Mouse (Mus musculus) midbrain, embryonic 15.5 days (tissue): Measurements from ENCODE around the gene Npw. TPM values are rescaled to one million over a fixed set of nuclear protein-coding genes. Genes with fewer than 3 reads are reported as not detected.
A peak's percentile ranks its signal among the peaks of the same experiment; 100 is the strongest.

ENCODE experiments used
- ATAC-seq: fragments of 200-750 bp; cut with Nextera tagmentation; replicated peaks from 2 replicates; pipeline ENCODE4 v1.8.0; 2017; ENCODE audit warnings: moderate TSS enrichment
- H3K27ac ChIP-seq: fragments of 300-500 bp; sonication (generic); 2 replicates; pipeline ENCODE4 v1.5.1; 2015; ENCODE audit warnings: mild to moderate bottlenecking, inconsistent platforms
- H3K27me3 ChIP-seq: fragments of 300-500 bp; sonication (generic); replicated peaks from 2 replicates; pipeline ENCODE4 v1.6.1; 2015; ENCODE audit warnings: inconsistent platforms
- H3K36me3 ChIP-seq: fragments of 300-500 bp; sonication (generic); replicated peaks from 2 replicates; pipeline ENCODE4 v1.6.1; 2015; ENCODE audit warnings: inconsistent platforms
- H3K4me1 ChIP-seq: fragments of 300-500 bp; sonication (generic); 2 replicates; pipeline ENCODE4 v1.6.1; 2015; ENCODE audit warnings: inconsistent platforms
- H3K4me2 ChIP-seq: fragments of 300-500 bp; sonication (generic); 2 replicates; pipeline ENCODE4 v1.6.1; 2015; ENCODE audit warnings: inconsistent platforms, mild to moderate bottlenecking, moderate library complexity
- H3K4me3 ChIP-seq: fragments of 300-500 bp; sonication (generic); 2 replicates; pipeline ENCODE4 v1.5.1; 2015; ENCODE audit warnings: mild to moderate bottlenecking, inconsistent platforms
- H3K9ac ChIP-seq: fragments of 300-500 bp; sonication (generic); 2 replicates; pipeline ENCODE4 v1.6.1; 2015; ENCODE audit warnings: mild to moderate bottlenecking, inconsistent platforms
- H3K9me3 ChIP-seq: fragments of 300-500 bp; sonication (generic); 2 replicates; pipeline ENCODE4 v1.6.1; 2016; ENCODE audit warnings: inconsistent platforms
- WGBS: fragments of 180-500 bp; shearing (Covaris S2); methylation state at CpG from one replicate; pipeline ENCODE4 v1.1.7; 2015; ENCODE audit warnings: mixed read lengths; 5-methylcytosine and 5-hydroxymethylcytosine counted together
- polyA plus RNA-seq: library from polyadenylated mRNA; unstranded; fragments of >200 nt; fragmentation: Nextera tagmentation; extraction: Ambion mirVana; gene quantifications from 2 replicates; pipeline ENCODE4 v1.2.1, GENCODE M21; 2015

Npw gene
- polyA plus RNA-seq, 1 experiment from 2014 or later, result 0.66 TPM

DNA sequence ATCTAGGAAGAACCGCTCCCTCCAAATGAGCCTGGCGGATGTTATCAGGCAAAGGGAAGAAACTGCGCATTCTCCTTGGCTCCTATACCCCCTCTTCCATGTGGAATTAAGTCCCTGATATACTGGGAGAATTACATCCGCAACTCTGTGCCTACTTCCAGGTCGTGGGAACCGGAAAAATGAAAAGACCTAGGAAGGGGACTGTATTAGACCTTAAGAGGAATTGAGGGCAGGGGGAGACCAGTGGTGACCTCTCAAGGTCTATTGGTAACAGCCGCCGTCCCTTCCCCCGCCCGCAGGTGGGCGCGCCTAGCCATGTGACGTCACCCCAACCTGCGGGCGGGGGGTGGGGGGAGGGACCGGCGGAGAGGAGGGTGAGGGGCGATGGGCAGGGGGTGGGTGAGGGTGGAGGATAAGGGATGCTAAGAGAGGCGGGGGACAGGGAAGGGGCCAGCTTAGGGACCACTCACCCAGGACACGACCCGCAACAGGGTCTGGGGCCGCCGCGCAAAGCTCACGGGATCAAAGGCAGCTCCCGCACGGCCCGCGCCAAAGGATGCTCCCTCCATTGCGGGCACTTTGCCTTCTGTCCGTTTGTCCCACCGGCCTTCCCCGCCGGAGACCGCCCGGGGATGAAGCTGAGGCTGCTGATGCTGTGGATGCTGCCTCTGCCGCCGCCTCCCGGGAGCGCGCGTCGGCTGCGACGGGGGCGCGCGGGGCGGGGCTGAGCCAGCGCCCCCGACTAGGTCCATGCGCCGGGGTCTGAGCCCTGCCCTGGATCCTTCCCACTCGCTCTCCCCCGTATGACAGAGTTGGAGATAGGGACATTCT, 31.2 kb upstream of the Npw start, which contains the start of gene Syngr3:
Gene Syngr3, minus strand, starts transcription at position 705 of the 831 bp plus-strand sequence.
- peak; percentile 71 for ATAC-seq
- Histone ChIP-seq H3K4me3 (peak within 1 kb of the TSS; percentile 81), H3K4me2 (peak within 1 kb of the TSS; percentile 63), H3K27ac (peak within 1 kb of the TSS; percentile 91), H3K9ac (peak within 1 kb of the TSS; percentile 94), H3K4me1 (peaks cover 39% of the 10 kb centered on the region), H3K27me3 (peaks cover 7% of the 10 kb centered on the region), H3K9me3 (no peaks in the 10 kb centered on the region), H3K36me3 (peaks cover 4% of the 10 kb centered on the region; the same call in 1 of the 2 replicates)
- under 1% methylated on average over 55 of the region's 55 CpGs for WGBS

DNA sequence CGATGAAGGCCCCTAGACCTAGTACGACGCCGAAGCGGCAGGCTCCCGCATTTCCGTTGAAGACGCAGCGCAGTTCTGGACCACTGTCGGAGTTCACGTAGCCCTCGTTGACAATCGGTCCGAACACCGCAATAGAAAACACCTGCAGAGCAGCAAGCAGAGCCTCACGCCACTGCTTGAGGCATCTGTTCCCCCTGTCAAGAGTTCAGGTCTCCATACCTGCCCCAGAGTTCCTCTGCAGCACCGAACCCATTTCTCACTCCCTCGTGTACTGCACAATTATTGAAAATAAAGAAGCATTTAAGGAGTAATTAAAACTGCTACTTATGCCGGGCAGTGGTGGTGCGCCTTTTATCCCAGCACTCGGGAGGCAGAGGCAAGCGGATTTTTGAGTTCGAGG, 29.3 kb upstream of the Npw start:
- Histone ChIP-seq H3K27ac (no peak overlapping the region), H3K9ac (peak overlapping the region; percentile 42), H3K4me1 (peaks cover 35% of the 10 kb centered on the region), H3K4me2 (peak overlapping the region; percentile 63), H3K36me3 (peaks cover 2% of the 10 kb centered on the region; the same call in 1 of the 2 replicates), H3K4me3 (peak overlapping the region; percentile 81), H3K27me3 (peaks cover 7% of the 10 kb centered on the region), H3K9me3 (no peaks in the 10 kb centered on the region)
- ATAC-seq, result no peak
- WGBS, result 19% methylated on average over 23 of the region's 23 CpGs

DNA sequence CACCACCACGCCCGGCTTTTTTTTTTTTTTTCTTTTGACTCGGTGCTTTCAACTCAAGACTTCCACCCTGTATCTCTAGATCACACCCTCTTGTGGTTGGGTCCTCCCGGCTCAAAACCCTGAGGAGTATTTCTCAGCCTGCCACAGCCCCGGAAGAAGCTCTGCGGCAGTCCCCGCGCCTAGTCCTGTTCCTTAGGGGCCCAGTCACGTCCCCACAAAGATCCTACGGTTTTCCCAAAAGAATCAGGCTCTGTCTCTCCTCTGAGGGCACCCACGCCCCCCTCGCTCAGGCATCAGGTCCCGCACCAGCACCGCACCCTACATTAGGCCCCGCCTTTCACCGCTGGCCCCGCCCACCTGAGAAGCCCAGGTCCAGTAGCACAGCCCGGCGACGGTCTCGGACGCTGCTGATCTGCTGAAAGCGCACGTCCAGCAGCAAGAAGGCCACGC, 28.9 kb upstream of the Npw start:
- ATAC-seq, result no peak
- H3K4me2 ChIP-seq, result peak overlapping the region; percentile 63
- H3K9me3 ChIP-seq, result no peaks in the 10 kb centered on the region
- peaks cover 7% of the 10 kb centered on the region for H3K27me3 ChIP-seq
- H3K9ac ChIP-seq, result peak overlapping the region; percentile 42
- peak overlapping the region; percentile 81 for H3K4me3 ChIP-seq
- no peak overlapping the region for H3K27ac ChIP-seq
- WGBS, result 3% methylated on average over 25 of the region's 25 CpGs
- H3K4me1 ChIP-seq, result peaks cover 35% of the 10 kb centered on the region
- no peaks in the 10 kb centered on the region for H3K36me3 ChIP-seq

DNA sequence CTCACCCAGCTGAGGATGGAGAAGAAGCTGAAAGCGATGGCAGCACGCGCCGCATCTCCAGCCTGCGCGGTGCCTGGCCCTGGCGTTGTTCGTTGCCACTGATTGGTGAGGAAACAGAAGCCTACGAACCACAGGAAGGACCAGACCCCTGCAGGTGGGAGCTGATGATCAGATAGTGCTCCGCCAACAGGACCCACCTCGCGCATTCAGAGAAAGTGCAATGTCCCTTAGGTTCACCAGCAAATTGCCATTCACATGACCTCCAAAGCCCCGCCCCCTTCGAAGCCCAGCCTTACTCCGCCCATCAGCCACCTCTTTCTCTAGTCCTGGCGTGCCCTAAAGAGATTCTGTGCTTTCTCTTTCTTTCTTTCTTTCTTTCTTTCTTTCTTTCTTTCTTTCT, 28.3 kb upstream of the Npw start:
- H3K9me3 ChIP-seq, result no peaks in the 10 kb centered on the region
- no peak for ATAC-seq
- WGBS, result 24% methylated on average over 16 of the region's 16 CpGs
- no peak overlapping the region for H3K27ac ChIP-seq
- no peak overlapping the region for H3K4me3 ChIP-seq
- peaks cover 35% of the 10 kb centered on the region for H3K4me1 ChIP-seq
- H3K9ac ChIP-seq, result no peak overlapping the region
- H3K36me3 ChIP-seq, result peaks cover 1% of the 10 kb centered on the region
- peaks cover 7% of the 10 kb centered on the region for H3K27me3 ChIP-seq
- no peak overlapping the region for H3K4me2 ChIP-seq

DNA sequence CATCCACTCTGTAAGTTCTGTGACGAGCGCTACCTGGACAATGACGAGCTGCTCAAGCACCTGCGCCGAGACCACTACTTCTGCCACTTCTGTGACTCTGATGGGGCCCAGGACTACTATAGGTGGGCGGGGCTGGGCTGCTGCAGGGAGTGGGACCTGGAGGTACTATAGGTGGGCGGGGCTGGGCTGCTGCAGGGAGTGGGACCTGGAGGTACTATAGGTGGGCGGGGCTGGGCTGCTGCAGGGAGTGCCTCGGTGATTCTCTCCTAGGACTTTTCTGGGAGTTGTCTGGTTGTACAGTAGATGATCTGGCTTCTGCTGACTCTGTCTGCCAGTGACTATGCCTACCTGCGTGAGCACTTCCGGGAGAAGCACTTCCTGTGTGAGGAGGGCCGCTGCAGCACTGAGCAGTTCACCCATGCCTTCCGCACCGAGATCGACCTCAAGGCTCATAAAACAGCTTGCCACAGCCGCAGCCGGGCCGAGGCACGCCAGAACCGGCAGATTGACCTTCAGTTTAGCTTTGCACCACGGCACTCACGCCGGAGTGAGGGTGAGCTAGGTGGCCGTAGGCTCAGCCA, 19.3 kb upstream of the Npw start:
- WGBS, result 92% methylated on average over 24 of the region's 24 CpGs
- Histone ChIP-seq H3K4me3 (no peak overlapping the region), H3K4me2 (no peak overlapping the region), H3K27ac (no peak overlapping the region), H3K9me3 (no peaks in the 10 kb centered on the region), H3K9ac (no peak overlapping the region), H3K36me3 (peaks cover 39% of the 10 kb centered on the region), H3K4me1 (peaks cover 2% of the 10 kb centered on the region; the same call in 1 of the 2 replicates), H3K27me3 (no peaks in the 10 kb centered on the region)
- no peak for ATAC-seq

DNA sequence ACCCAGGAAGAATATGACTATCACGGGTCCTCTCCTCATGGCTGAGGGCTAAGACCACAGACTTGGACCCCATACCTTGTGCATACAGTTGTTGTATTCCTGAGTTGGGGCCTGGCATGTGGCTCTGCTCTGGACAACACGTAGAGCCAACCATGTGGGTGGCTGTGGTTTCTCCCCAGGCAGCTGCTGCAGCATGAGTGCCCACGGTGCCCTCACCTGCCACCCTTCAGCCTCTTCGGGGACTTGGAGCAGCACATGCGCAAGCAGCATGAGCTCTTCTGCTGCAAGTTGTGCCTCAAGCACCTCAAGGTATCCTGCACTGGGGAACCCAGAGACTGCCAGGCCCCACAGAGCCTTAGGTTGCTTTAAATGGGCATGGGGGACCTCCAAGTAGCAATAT, 18.6 kb upstream of the Npw start:
- Histone ChIP-seq H3K9me3 (no peaks in the 10 kb centered on the region), H3K4me1 (peaks cover 8% of the 10 kb centered on the region), H3K27me3 (no peaks in the 10 kb centered on the region), H3K9ac (no peak overlapping the region), H3K4me2 (no peak overlapping the region), H3K27ac (no peak overlapping the region), H3K36me3 (peaks cover 39% of the 10 kb centered on the region), H3K4me3 (no peak overlapping the region)
- WGBS, result 97% methylated on average over 5 of the region's 5 CpGs
- no peak for ATAC-seq

DNA sequence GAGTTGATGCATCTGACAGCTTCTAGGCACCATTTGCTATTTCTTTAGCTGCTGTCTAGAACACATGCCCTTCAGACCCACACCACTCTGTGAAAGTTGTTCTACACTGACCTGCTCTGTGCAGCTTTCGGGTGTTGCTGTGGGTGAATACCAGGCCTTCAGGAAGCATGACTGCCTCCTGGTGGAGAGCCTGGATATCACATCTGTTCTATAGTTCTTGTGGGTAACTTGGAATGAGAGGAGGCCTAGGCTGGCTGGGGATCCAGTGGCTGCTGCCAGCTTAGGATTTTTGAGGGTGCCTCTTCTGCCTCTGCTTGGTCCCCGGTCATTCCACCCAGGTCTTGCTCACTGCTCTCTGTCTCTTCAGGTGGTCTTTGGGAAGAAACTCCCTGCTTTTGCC, 17.9 kb upstream of the Npw start:
- no peak for ATAC-seq
- H3K4me2 ChIP-seq, result no peak overlapping the region

DNA sequence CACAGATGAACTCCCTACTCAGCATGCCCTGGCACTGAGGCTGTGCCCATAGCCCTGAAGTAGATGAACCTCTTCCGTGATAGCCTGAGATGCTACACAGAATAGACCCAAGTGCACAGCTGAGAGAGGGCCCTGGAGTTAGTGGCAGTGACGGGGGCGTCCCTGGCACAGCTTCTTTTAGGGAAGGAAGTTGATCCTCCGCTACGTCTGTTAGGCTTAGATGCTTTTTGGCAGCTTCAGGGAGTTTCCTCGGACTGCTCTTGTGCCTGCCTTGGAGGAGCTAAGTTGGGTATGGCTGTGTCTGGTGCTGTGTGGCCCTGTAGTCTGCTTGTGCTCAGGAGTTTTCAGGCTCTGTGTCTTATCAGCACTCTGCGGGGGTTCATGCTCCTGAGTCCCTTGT, 16.0 kb upstream of the Npw start:
- Histone ChIP-seq H3K9ac (no peak overlapping the region), H3K4me1 (peaks cover 26% of the 10 kb centered on the region), H3K9me3 (no peaks in the 10 kb centered on the region), H3K4me2 (no peak overlapping the region), H3K4me3 (no peak overlapping the region), H3K27me3 (no peaks in the 10 kb centered on the region), H3K27ac (no peak overlapping the region), H3K36me3 (peaks cover 16% of the 10 kb centered on the region; the same call in 1 of the 2 replicates)
- 84% methylated on average over 7 of the region's 7 CpGs for WGBS
- ATAC-seq, result no peak

More for the DNA sequence above, 17.9 kb upstream of the Npw start:
- Histone ChIP-seq H3K4me1 (peaks cover 15% of the 10 kb centered on the region), H3K9me3 (no peaks in the 10 kb centered on the region), H3K9ac (no peak overlapping the region), H3K4me3 (no peak overlapping the region), H3K27ac (no peak overlapping the region), H3K36me3 (peaks cover 35% of the 10 kb centered on the region), H3K27me3 (no peaks in the 10 kb centered on the region)
- WGBS, result 63% methylated on average over 2 of the region's 2 CpGs

DNA sequence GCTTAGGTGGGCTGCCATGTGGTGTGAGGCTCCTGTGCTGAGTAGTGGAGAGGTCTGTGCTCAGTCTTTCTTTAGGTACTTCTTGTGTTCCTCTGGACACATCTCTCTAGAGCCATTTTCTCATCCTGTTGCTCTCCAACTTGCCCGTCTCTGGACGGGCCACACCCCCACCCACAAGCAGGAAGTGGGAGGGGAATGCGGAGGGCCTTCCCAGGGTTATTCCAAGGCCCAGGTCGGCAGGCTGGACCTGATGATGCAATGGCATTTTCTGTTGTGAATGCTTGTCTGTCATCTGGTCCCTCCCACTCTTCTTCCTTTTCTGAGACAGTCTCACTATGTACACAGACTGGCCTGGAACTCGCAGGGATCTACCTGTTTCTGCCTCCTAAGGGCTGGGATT, 13.9 kb upstream of the Npw start:
- no peak overlapping the region for H3K9ac ChIP-seq
- H3K4me2 ChIP-seq, result no peak overlapping the region; the same call in 1 of the 2 replicates

DNA sequence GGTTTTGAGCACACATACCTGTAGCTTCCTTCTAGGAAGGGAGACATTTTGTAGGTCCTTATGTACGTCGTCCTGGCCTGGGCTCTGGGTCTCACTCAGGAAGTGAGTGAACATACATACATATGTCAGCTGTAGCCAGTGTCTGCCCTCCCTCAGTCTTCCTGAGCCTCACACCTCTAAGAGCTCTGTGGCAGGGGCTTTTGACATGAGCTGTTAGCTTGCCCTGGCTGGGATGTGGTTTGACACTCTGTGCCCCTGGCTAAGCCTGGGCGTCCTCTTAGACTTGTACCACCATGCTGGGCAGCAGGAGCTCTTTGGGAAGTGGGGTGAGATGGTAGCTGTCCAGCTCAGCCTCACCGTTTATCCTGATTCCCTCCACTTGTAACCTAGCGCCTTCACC, 13.1 kb upstream of the Npw start:
- Histone ChIP-seq H3K27me3 (no peaks in the 10 kb centered on the region), H3K4me1 (peaks cover 33% of the 10 kb centered on the region), H3K4me2 (peak overlapping the region; percentile 88; the same call in 1 of the 2 replicates), H3K27ac (no peak overlapping the region), H3K9ac (0 out of 2 replicates have a peak overlapping the region, but pooled peaks have one; percentile 8), H3K9me3 (no peaks in the 10 kb centered on the region), H3K4me3 (no peak overlapping the region), H3K36me3 (no peaks in the 10 kb centered on the region)
- ATAC-seq, result no peak
- 76% methylated on average over 5 of the region's 5 CpGs for WGBS

More for the DNA sequence above, 13.9 kb upstream of the Npw start:
- WGBS, result 44% methylated on average over 5 of the region's 5 CpGs
- H3K4me3 ChIP-seq, result no peak overlapping the region
- ATAC-seq, result no peak
- no peak overlapping the region for H3K27ac ChIP-seq
- H3K36me3 ChIP-seq, result 0 out of 2 replicates have a peak, but pooled peaks cover 3% of the 10 kb centered on the region
- no peaks in the 10 kb centered on the region for H3K9me3 ChIP-seq
- no peaks in the 10 kb centered on the region for H3K27me3 ChIP-seq
- H3K4me1 ChIP-seq, result peaks cover 33% of the 10 kb centered on the region

DNA sequence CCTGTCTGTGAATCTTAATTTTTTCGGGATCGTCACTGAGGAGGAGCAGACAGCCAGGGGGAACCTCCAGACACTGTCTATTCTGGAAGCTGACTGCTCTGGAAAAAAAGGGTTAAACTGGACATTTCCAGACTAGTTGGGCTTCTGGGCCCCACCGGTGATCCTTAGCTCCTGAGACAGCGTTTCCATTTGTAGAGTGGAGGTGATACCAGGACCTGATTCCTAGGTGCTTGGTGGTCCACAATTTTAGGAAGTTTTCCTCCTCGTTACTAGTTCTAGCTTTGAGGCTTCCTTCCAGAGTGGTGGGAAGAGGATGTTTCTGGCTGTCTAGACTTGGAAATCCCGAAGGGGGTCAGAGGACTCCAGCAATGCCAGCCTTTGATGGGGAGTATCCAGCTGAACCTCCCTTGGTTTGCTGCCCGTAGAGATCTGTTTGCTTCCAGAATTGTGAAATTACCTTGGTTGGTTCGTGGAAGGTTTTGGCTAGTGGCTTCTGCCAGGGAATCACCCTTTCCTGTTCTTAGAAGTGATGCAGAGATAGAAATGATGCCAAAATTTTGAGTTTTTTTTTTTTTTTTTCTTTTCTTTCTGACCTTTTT, 12.1 kb upstream of the Npw start:
- Histone ChIP-seq H3K4me1 (peaks cover 31% of the 10 kb centered on the region), H3K4me2 (peak overlapping the region; percentile 88), H3K27me3 (no peaks in the 10 kb centered on the region), H3K27ac (peak overlapping the region; percentile 91), H3K4me3 (peak overlapping the region; percentile 90), H3K9ac (peak overlapping the region; percentile 98), H3K36me3 (no peaks in the 10 kb centered on the region), H3K9me3 (no peaks in the 10 kb centered on the region)
- WGBS, result 12% methylated on average over 8 of the region's 8 CpGs
- no peak for ATAC-seq

DNA sequence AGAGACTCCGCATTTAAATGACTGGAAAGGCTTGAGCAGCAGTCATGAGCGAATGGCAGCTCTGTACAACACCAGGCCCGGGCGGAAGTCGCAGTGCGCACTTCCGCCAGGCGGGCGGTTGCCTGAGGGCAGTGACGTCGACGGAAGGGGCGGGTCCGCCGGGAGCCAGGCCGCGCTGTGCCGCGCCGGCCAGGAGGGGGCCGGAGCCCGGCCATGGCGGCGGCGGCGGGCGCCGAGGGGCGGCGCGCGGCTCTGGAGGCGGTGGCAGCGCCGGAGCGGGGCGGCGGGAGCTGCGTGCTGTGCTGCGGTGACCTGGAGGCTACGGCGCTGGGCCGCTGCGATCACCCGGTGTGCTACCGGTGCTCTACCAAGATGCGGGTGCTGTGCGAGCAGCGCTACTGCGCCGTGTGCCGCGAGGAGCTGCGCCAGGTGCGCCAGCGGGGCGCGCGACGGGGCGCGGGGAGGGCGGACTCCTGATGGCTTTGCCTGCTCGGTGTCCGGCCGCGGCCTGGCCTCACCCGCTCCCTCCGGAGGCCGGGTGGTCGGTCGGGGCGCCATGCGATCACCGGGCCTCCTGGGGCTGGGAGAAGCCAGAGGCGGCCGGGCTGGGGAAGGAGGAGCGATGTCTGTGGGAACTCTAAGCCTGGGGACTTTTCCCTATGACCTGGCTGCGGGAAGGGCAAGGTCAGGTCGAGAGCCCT, 11.4 kb upstream of the Npw start, which contains the start of gene Zfp598:
Gene Zfp598, plus strand, starts transcription at position 143 of the 701 bp plus-strand sequence.
- peak within 1 kb of the TSS; percentile 98 for H3K9ac ChIP-seq
- H3K4me2 ChIP-seq, result peak within 1 kb of the TSS; percentile 88
- no peaks in the 10 kb centered on the region for H3K27me3 ChIP-seq
- no peaks in the 10 kb centered on the region for H3K36me3 ChIP-seq
- H3K9me3 ChIP-seq, result no peaks in the 10 kb centered on the region
- H3K27ac ChIP-seq, result peak within 1 kb of the TSS; percentile 91
- peaks cover 31% of the 10 kb centered on the region for H3K4me1 ChIP-seq
- peak within 1 kb of the TSS; percentile 90 for H3K4me3 ChIP-seq
- peak; percentile 97 for ATAC-seq
- WGBS, result under 1% methylated on average over 72 of the region's 80 CpGs
